Mouse (Mus musculus) ES-Bruce4 (cell line): Measurements from ENCODE around the gene Bag6.

Experiments
- CTCF ChIP-seq: IDR thresholded peaks from one replicate; pipeline ENCODE4 v1.8.1; 2011; ENCODE audit warnings: low read depth, low read length
- POLR2A ChIP-seq: IDR thresholded peaks from one replicate; pipeline ENCODE4 v1.8.1; 2011; ENCODE audit warnings: low read length; ENCODE audit not compliant: insufficient read depth

GRCm38 (mm10) chr17:35097164-35097655 lies 37.8 kb upstream of the Bag6 start:
- TF ChIP-seq CTCF (no peak), POLR2A (no peak)
